Mouse (Mus musculus): Measurements from ENCODE around the gene Ccdc90b. TPM values are rescaled to one million over a fixed set of nuclear protein-coding genes. Genes with fewer than 3 reads are reported as not detected.

Ccdc90b gene
- total RNA-seq (2021), result 10 to 100 TPM; 13.5 to 14.6 TPM
- long read RNA-seq, experiment 1, transcript Ccdc90b-201 (9 exons, 1,596 nt), result major isoform, 14 of 20 reads
- long read RNA-seq, experiment 1, partial matches to known transcripts, result 1 of 20 reads
- long read RNA-seq, experiment 1, other reads (novel, unspliced or antisense), result 5 of 20 reads
- long read RNA-seq, experiment 2, transcript Ccdc90b-201 (9 exons, 1,596 nt), result major isoform, 11 of 20 reads
- long read RNA-seq, experiment 2, partial matches to known transcripts, result 2 of 20 reads
- long read RNA-seq, experiment 2, other reads (novel, unspliced or antisense), result 6 of 20 reads

- intact Hi-C loops (cut with DNase I), result no loop called here
- peak; percentile 90 to 94 for DNase-seq (ENCODE audit: low spot score in 2 of 2)
Measured at GRCm38 (mm10) chr7:92560986-92561876, at the start of gene Ccdc90b. Gene Ccdc90b (plus strand): TSS chr7:92561149.

- no peak for DNase-seq (ENCODE audit: low spot score in 2 of 2)
- intact Hi-C loops (cut with DNase I), result no loop called here
Measured at GRCm38 (mm10) chr7:92520397-92520796, 40.6 kb upstream of the Ccdc90b start.

GRCm38 (mm10) chr7:92520820-92521219, 40.1 kb upstream of the Ccdc90b start:
- intact Hi-C loops (cut with DNase I), result no loop called here
- DNase-seq (ENCODE audit: low spot score in 2 of 2), result peak; percentile 8 to 16

GRCm38 (mm10) chr7:92529245-92529644, 31.7 kb upstream of the Ccdc90b start:
- intact Hi-C loops (cut with DNase I), result no loop called here
- no peak for DNase-seq (ENCODE audit: low spot score in 2 of 2)

GRCm38 (mm10) chr7:92532351-92533036, 28.5 kb upstream of the Ccdc90b start:
- peak in 1 of 2 experiments; percentile 9 for DNase-seq (ENCODE audit: low spot score in 2 of 2)
- intact Hi-C loops (cut with DNase I), result no loop called here

- intact Hi-C loops (cut with DNase I), result no loop called here
- DNase-seq (ENCODE audit: low spot score in 2 of 2), result no peak
Measured at GRCm38 (mm10) chr7:92546763-92547162, 14.2 kb upstream of the Ccdc90b start.

- DNase-seq (ENCODE audit: low spot score in 2 of 2), result no peak
- intact Hi-C loops (cut with DNase I), result loop anchor here (2.0 to 10.0 kb wide), 2 partner anchors 226 to 448 kb away; no protein-coding TSS in a partner anchor
Measured at GRCm38 (mm10) chr7:92550248-92550989, 10.5 kb upstream of the Ccdc90b start.

- DNase-seq (ENCODE audit: low spot score in 2 of 2), result peak; percentile 35 to 45
Measured at GRCm38 (mm10) chr7:92550990-92551392, 10.0 kb upstream of the Ccdc90b start.

GRCm38 (mm10) chr7:92558744-92559143, 2.2 kb upstream of the Ccdc90b start:
- DNase-seq (ENCODE audit: low spot score in 2 of 2), result no peak
- intact Hi-C loops (cut with DNase I), result loop anchor here (10.0 kb wide), 1 partner anchor 234 kb away; no protein-coding TSS in a partner anchor

More at GRCm38 (mm10) chr7:92550990-92551392, 10.0 kb upstream of the Ccdc90b start:
- intact Hi-C loops (cut with DNase I), result loop anchor here (2.0 to 10.0 kb wide), 2 partner anchors 226 to 448 kb away; no protein-coding TSS in a partner anchor

- intact Hi-C loops (cut with DNase I), result no loop called here
- DNase-seq (ENCODE audit: low spot score in 2 of 2), result no peak
Measured at GRCm38 (mm10) chr7:92566775-92567174, 5.8 kb downstream of the Ccdc90b start.

- intact Hi-C loops (cut with DNase I), result no loop called here
- no peak for DNase-seq (ENCODE audit: low spot score in 2 of 2)
Measured at GRCm38 (mm10) chr7:92580491-92581207, 19.7 kb downstream of the Ccdc90b start.

GRCm38 (mm10) chr7:92583567-92583966, 22.6 kb downstream of the Ccdc90b start:
- DNase-seq (ENCODE audit: low spot score in 2 of 2), result peak in 1 of 2 experiments; percentile 55
- intact Hi-C loops (cut with DNase I), result no loop called here

GRCm38 (mm10) chr7:92589986-92590385, 29.0 kb downstream of the Ccdc90b start:
- intact Hi-C loops (cut with DNase I), result no loop called here
- DNase-seq (ENCODE audit: low spot score in 2 of 2), result no peak

- no peak for DNase-seq (ENCODE audit: low spot score in 2 of 2)
- intact Hi-C loops (cut with DNase I), result no loop called here
Measured at GRCm38 (mm10) chr7:92590842-92591241, 29.9 kb downstream of the Ccdc90b start.

- DNase-seq (ENCODE audit: low spot score in 2 of 2), result no peak
- intact Hi-C loops (cut with DNase I), result loop anchor here (1.0 kb wide), 1 partner anchor 9 kb away; no protein-coding TSS in a partner anchor
Measured at GRCm38 (mm10) chr7:92604961-92605360, 44.0 kb downstream of the Ccdc90b start.

- no peak for DNase-seq (ENCODE audit: low spot score in 2 of 2)
- intact Hi-C loops (cut with DNase I), result no loop called here
Measured at GRCm38 (mm10) chr7:92610830-92611229, 49.9 kb downstream of the Ccdc90b start.

GRCm38 (mm10) chr7:92624488-92624887, 63.5 kb downstream of the Ccdc90b start:
- intact Hi-C loops (cut with DNase I), result no loop called here
- DNase-seq (ENCODE audit: low spot score in 2 of 2), result no peak

- peak in 1 of 2 experiments; percentile 9 for DNase-seq (ENCODE audit: low spot score in 2 of 2)
- intact Hi-C loops (cut with DNase I), result loop anchor here (5.0 kb wide), 1 partner anchor 237 kb away; no protein-coding TSS in a partner anchor
Measured at GRCm38 (mm10) chr7:92630167-92630566, 69.2 kb downstream of the Ccdc90b start.
